Mouse (Mus musculus) lung, postnatal 0 days (tissue): ENCODE data around the gene Nfu1. TPM values are rescaled to one million over a fixed set of nuclear protein-coding genes. Genes with fewer than 3 reads are reported as not detected.
A peak's percentile ranks its signal among the peaks of the same experiment; 100 is the strongest.

Source experiments
- ATAC-seq: fragments of 200-750 bp; cut with Nextera tagmentation; 2 replicates; pipeline ENCODE4 v1.8.0; 2017; ENCODE audit warnings: moderate library complexity
- DNase-seq: peaks from one replicate; pipeline ENCODE4 v3.0.0-alpha.2; 2016; ENCODE audit warnings: low spot score
- H3K27ac ChIP-seq: fragments of 300-500 bp; sonication (generic); 2 replicates; pipeline ENCODE4 v1.5.1; 2014; ENCODE audit warnings: antibody characterized with exemption, mild to moderate bottlenecking, low read length, mixed read lengths
- H3K27me3 ChIP-seq: fragments of 300-500 bp; sonication (generic); replicated peaks from 2 replicates; pipeline ENCODE4 v1.6.1; 2014; ENCODE audit warnings: low read length, mixed read lengths; ENCODE audit not compliant: insufficient read depth
- H3K36me3 ChIP-seq: fragments of 300-500 bp; sonication (generic); 2 replicates; pipeline ENCODE4 v1.6.1; 2014; ENCODE audit warnings: low read length, mixed read lengths; ENCODE audit not compliant: insufficient read depth
- H3K4me1 ChIP-seq: fragments of 300-500 bp; sonication (generic); 2 replicates; pipeline ENCODE4 v1.6.1; 2014; ENCODE audit warnings: antibody characterized with exemption, low read depth, low read length, mixed read lengths; ENCODE audit not compliant: insufficient read depth
- H3K4me2 ChIP-seq: fragments of 300-500 bp; sonication (generic); replicated peaks from 2 replicates; pipeline ENCODE4 v1.6.1; 2014; ENCODE audit warnings: low read depth, mild to moderate bottlenecking, low read length, moderate library complexity, mixed read lengths
- H3K4me3 ChIP-seq: fragments of 300-500 bp; sonication (generic); 2 replicates; pipeline ENCODE4 v1.5.1; 2014; ENCODE audit warnings: low read depth, low read length
- H3K9ac ChIP-seq: fragments of 300-500 bp; sonication (generic); replicated peaks from 2 replicates; pipeline ENCODE4 v1.6.1; 2014; ENCODE audit warnings: low read depth, mild to moderate bottlenecking
- H3K9me3 ChIP-seq: fragments of 300-500 bp; sonication (generic); 2 replicates; pipeline ENCODE4 v1.6.1; 2016; ENCODE audit warnings: low read length, mixed read lengths
- CTCF ChIP-seq: IDR thresholded peaks from 2 replicates; pipeline ENCODE4 v1.5.1; 2016; ENCODE audit warnings: antibody characterized with exemption, mild to moderate bottlenecking
- EP300 ChIP-seq: IDR thresholded peaks from 2 replicates; pipeline ENCODE4 v1.6.1; 2016; ENCODE audit warnings: antibody characterized with exemption, mild to moderate bottlenecking, control low read depth
- WGBS: fragments of 180-500 bp; shearing (Covaris S2); extraction: QIAGEN DNeasy Blood & Tissue Kit; methylation state at CpG from one replicate; pipeline ENCODE4 v1.1.7; 2014; 5-methylcytosine and 5-hydroxymethylcytosine counted together
- polyA plus RNA-seq: library from polyadenylated mRNA; unstranded; fragments of >200 nt; fragmentation: Nextera tagmentation; extraction: Ambion mirVana; gene quantifications from 2 replicates; pipeline ENCODE4 v1.2.1, GENCODE M21; 2015

Gene Nfu1
- polyA plus RNA-seq, 1 experiment from 2014 or later, result 72.9 TPM

- no peak for ATAC-seq
- no peaks in the 10 kb centered on the region for H3K27me3 ChIP-seq
- TF ChIP-seq CTCF (no peak), EP300 (no peak)
Measured at GRCm38 (mm10) chr6:87032401-87032800, 23.4 kb downstream of the Nfu1 start.

DNA sequence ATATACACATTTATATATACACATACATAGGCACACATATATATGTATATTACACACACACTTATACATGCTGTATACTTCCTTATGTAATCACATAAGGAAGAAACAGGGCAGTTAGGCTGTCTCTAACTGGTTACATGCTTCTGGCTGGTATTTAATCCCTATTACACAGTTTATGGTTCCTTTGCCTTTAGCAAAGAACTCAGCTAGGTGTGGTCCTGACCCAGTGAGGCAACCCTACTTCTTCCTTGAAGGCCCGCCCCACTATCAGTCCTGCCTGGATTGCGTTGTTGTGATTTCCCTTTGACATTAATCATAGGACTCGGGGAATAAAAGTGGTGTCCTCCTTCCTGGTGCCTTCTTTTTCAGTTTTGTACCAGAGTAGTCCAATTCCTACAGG, 25.4 kb downstream of the Nfu1 start:
- H3K4me2 ChIP-seq, result no peak overlapping the region
- H3K4me1 ChIP-seq, result no peaks in the 10 kb centered on the region
- ATAC-seq, result no peak
- H3K27ac ChIP-seq, result no peak overlapping the region
- no peaks in the 10 kb centered on the region for H3K36me3 ChIP-seq
- H3K4me3 ChIP-seq, result no peak overlapping the region
- WGBS, result 75% methylated on average over 3 of the region's 3 CpGs
- no peaks in the 10 kb centered on the region for H3K9me3 ChIP-seq
- H3K27me3 ChIP-seq, result no peaks in the 10 kb centered on the region
- no peak overlapping the region for H3K9ac ChIP-seq
- DNase-seq, result peak; percentile 4
- TF ChIP-seq CTCF, result no peak
- TF ChIP-seq EP300, result no peak

More at GRCm38 (mm10) chr6:87032401-87032800, 23.4 kb downstream of the Nfu1 start:
- Histone ChIP-seq H3K36me3 (peaks cover 4% of the 10 kb centered on the region; the same call in 1 of the 2 replicates), H3K27ac (no peak overlapping the region), H3K9me3 (no peaks in the 10 kb centered on the region), H3K4me1 (no peaks in the 10 kb centered on the region), H3K4me2 (no peak overlapping the region), H3K9ac (no peak overlapping the region), H3K4me3 (no peak overlapping the region)
- WGBS, result 54% methylated on average over 3 of the region's 3 CpGs
- DNase-seq, result no peak

DNA sequence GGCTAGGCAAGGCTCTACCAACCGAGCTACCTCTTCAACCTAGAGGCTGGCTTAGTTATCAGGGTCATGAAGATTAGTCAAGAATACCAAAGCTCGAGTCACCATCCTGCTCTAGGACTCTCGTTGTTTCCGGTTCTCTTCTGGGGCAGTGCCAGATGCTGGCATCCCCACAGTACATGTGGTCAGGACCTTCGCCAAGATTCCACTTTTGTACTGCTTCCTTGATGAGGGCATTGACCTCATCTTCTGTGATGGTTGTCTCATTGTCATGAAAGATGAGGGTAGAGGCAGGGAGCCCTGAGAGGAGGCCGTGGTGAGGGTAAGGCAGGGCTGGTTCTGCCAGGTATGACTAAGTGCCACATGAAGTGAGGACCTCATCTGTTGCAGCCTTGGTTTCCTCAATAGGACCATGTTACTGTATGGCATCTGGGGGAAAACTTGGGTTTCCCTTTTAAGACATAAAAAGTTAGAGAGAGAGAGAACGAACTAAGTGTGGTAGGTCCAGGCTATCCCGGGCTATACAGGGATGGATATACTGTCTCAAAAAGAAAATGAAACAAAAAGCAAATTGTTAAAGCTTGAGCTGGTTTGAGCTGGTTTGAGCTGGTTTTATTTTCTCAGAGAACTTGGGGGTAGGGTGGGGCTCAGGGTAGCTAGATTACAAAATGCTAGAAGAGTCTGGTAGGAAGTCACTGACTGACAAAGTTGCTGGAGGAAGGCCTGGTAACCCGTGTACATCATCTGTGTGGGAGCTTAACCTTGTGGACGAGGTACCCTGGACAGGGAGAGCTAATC, 29.0 kb downstream of the Nfu1 start:
- Histone ChIP-seq H3K27ac (no peak overlapping the region), H3K4me3 (no peak overlapping the region), H3K36me3 (no peaks in the 10 kb centered on the region), H3K9me3 (no peaks in the 10 kb centered on the region), H3K27me3 (no peaks in the 10 kb centered on the region), H3K4me1 (no peaks in the 10 kb centered on the region), H3K4me2 (no peak overlapping the region), H3K9ac (no peak overlapping the region)
- TF ChIP-seq EP300, result no peak
- TF ChIP-seq CTCF, result no peak
- DNase-seq (peak; percentile 4), ATAC-seq (no peak)
- WGBS, result 77% methylated on average over 10 of the region's 10 CpGs

GRCm38 (mm10) chr6:87039161-87039560, 30.1 kb downstream of the Nfu1 start:
- ATAC-seq, result no peak
- H3K4me2 ChIP-seq, result no peak overlapping the region
- TF ChIP-seq CTCF, result no peak
- TF ChIP-seq EP300, result no peak
- peaks cover 2% of the 10 kb centered on the region; the same call in 1 of the 2 replicates for H3K4me1 ChIP-seq
- H3K27me3 ChIP-seq, result no peaks in the 10 kb centered on the region
- 77% methylated on average over 8 of the region's 8 CpGs for WGBS
- H3K4me3 ChIP-seq, result no peak overlapping the region
- no peak overlapping the region for H3K27ac ChIP-seq
- H3K9me3 ChIP-seq, result no peaks in the 10 kb centered on the region
- no peaks in the 10 kb centered on the region for H3K36me3 ChIP-seq
- no peak overlapping the region for H3K9ac ChIP-seq
- DNase-seq, result peak; percentile 5

DNA sequence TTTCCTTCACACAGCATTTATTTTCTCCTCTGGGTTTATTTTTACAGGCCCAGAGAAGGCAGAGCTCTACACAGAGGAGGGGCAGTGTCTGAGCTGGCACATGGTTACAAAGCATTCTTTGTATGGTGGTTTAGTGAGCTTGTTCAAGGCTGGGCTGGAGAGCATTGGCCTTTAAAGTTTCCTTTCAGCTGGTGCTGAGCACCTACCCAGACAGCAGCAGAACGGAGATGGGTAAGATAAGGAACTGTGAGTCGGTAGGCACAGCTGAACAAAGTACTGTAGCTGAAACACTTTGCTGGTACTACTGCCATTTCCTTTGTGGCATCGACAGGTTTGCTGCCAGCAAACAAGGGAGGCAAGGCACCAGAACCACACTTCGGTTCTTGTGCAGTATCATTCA, 31.9 kb downstream of the Nfu1 start:
- TF ChIP-seq CTCF, result no peak
- no peak for TF ChIP-seq EP300
- peaks cover 5% of the 10 kb centered on the region; the same call in 1 of the 2 replicates for H3K4me1 ChIP-seq
- 47% methylated on average over 4 of the region's 4 CpGs for WGBS
- H3K4me2 ChIP-seq, result no peak overlapping the region
- DNase-seq (no peak), ATAC-seq (no peak)
- H3K4me3 ChIP-seq, result no peak overlapping the region
- H3K9me3 ChIP-seq, result no peaks in the 10 kb centered on the region
- no peak overlapping the region for H3K27ac ChIP-seq
- H3K9ac ChIP-seq, result no peak overlapping the region
- H3K27me3 ChIP-seq, result no peaks in the 10 kb centered on the region
- H3K36me3 ChIP-seq, result no peaks in the 10 kb centered on the region

DNA sequence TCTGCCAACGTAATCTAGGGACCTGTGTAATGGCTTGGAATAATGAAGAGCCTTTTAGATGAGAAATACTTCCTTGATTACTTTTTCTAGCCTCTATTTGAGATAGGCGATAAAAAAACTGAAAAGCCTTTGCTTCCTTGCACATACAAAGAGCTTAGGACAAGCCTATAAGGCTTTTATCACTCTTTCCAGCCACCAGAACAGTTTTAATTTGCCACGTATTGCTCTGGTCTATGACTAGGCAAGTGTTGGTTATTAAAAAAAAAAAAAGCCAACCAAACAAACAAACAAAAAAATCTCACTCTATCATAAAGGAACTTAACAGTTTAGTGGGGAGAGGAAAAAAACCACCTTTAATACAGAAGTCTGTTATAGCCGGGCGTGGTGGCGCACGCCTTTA, 32.4 kb downstream of the Nfu1 start:
- Histone ChIP-seq H3K9ac (no peak overlapping the region), H3K4me3 (no peak overlapping the region), H3K27ac (no peak overlapping the region), H3K36me3 (no peaks in the 10 kb centered on the region), H3K27me3 (no peaks in the 10 kb centered on the region), H3K4me1 (peaks cover 5% of the 10 kb centered on the region; the same call in 1 of the 2 replicates), H3K9me3 (no peaks in the 10 kb centered on the region), H3K4me2 (peak overlapping the region; percentile 90; the same call in 1 of the 2 replicates)
- ATAC-seq (no peak), DNase-seq (no peak)
- TF ChIP-seq CTCF, result no peak
- TF ChIP-seq EP300, result no peak
- 77% methylated on average over 7 of the region's 7 CpGs for WGBS
